9 mouse cellular contexts compared by ENCODE assay signal in the genomic region with DNA sequence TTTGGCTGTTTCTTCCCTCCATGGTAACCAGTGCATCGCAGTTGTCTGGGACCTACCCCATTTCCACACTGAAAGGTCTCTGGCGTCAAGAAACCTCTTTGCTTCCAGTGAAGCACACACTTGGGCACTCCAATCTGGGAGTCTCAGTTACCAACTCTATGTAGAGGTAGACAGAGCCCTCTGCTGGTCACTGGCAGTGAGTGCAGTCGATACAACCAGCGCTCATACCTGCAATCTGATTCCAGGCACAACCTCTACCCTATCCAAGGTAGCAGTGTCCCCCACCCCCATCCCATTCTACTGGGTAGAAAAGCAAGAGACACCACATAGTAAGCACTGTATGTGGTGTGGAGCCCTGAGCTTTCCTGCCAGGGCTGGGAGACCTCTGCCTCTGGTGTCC. TPM values are rescaled to one million over a fixed set of nuclear protein-coding genes. Genes with fewer than 3 reads are reported as not detected.
DNase-seq lines count a peak whose midpoint lies in the region; ATAC-seq and TF ChIP-seq lines count a peak whose summit lies in the region.
"Had no signal": no experiment of that assay in that cellular context is flagged by ENCODE, and none has a peak within 500 bp of the region (broad histone marks: within the 10 kb centered on the region; RNA-seq: fewer than 3 reads in every experiment).

No protein-coding gene starts in this region.

- peak; percentile 56 to 81; a peak in 3 of 4 replicates for ATAC-seq in hematopoietic stem cell, adult 5-6 weeks (replicated peaks in 1 of 2; ENCODE audit: insufficient read depth in 1 of 2, low FRiP score in 2 of 2, low TSS enrichment in 1 of 2, low read depth in 1 of 2, poor library complexity in 2 of 2, severe bottlenecking in 2 of 2)
- peak; percentile 43; the same call in 1 of the 2 replicates for ATAC-seq in lung, embryonic 14.5 days (ENCODE audit: insufficient read depth)
- no peak for ATAC-seq in activated CD4-positive, CD25-positive, alpha-beta regulatory T cell, adult 4 months

- TF ChIP-seq POLR2A in MEL (IDR thresholded peaks at IDR 0.05; ENCODE audit: control insufficient read depth in 1 of 2, insufficient read depth in 1 of 2, low read depth in 1 of 2, low read length in 2 of 2, poor library complexity in 1 of 2) = no peak
- TF ChIP-seq POLR2A in brain, embryonic 14.5 days (IDR thresholded peaks at IDR 0.05; ENCODE audit: borderline replicate concordance, extremely low read depth, insufficient read depth, insufficient read length, poor library complexity, severe bottlenecking) = no peak

- 3% methylated on average over 4 of the region's 4 CpGs for WGBS in forebrain, embryonic 10.5 days
- WGBS in lung, embryonic 14.5 days = 2% methylated on average over 4 of the region's 4 CpGs

- no peaks in the 10 kb centered on the region for H3K9me3 ChIP-seq in MEL (replicated peaks; ENCODE audit: insufficient read depth, low read length)
- H3K9me3 ChIP-seq in forebrain, embryonic 10.5 days = no peaks in the 10 kb centered on the region
- no peaks in the 10 kb centered on the region for H3K9me3 ChIP-seq in lung, embryonic 14.5 days (ENCODE audit: low read depth, low read length)
- H3K9me3 ChIP-seq: heart, embryonic 15.5 days had no signal

- H3K27ac ChIP-seq in MEL (ENCODE audit: control insufficient read depth, low read depth, low read length) = no peak overlapping the region
- H3K27ac ChIP-seq in forebrain, embryonic 10.5 days = no peak overlapping the region
- H3K27ac ChIP-seq in lung, embryonic 14.5 days (ENCODE audit: low read depth) = no peak overlapping the region
- H3K27ac ChIP-seq: heart, embryonic 15.5 days had no signal

- no peak overlapping the region for H3K9ac ChIP-seq in MEL (ENCODE audit: control insufficient read depth, low read depth, low read length, poor library complexity, severe bottlenecking)
- no peak overlapping the region for H3K9ac ChIP-seq in lung, embryonic 14.5 days
- H3K9ac ChIP-seq: heart, embryonic 15.5 days had no signal

- peak; percentile 87 to 94 (median 90) for TF ChIP-seq CTCF in MEL (IDR thresholded peaks at IDR 0.05 in 2 of 3, conservative IDR thresholded peaks at IDR 0.05 in 1 of 3; ENCODE audit: control insufficient read depth in 1 of 3, insufficient read depth in 1 of 3, low read depth in 2 of 3, low read length in 3 of 3, poor library complexity in 1 of 3, severe bottlenecking in 1 of 3)
- peak; percentile 91 for TF ChIP-seq CTCF in brain, embryonic 14.5 days (IDR thresholded peaks at IDR 0.05; ENCODE audit: borderline replicate concordance, extremely low read depth, insufficient read depth, insufficient read length)
- peak; percentile 92 for TF ChIP-seq CTCF in lung, embryonic 14.5 days (IDR thresholded peaks at IDR 0.05; ENCODE audit: low read depth)

- no peaks in the 10 kb centered on the region for H3K79me2 ChIP-seq in MEL (ENCODE audit: control insufficient read depth, insufficient read depth, low read length, poor library complexity)

- peaks cover 0 to 4% of the 10 kb centered on the region in 2 experiments; a peak in 2 of 4 replicates for H3K4me1 ChIP-seq in MEL (ENCODE audit: control insufficient read depth in 1 of 2, insufficient read depth in 2 of 2, low read length in 2 of 2)
- H3K4me1 ChIP-seq in forebrain, embryonic 10.5 days = peaks cover 19% of the 10 kb centered on the region
- H3K4me1 ChIP-seq in lung, embryonic 14.5 days (ENCODE audit: insufficient read depth) = no peaks in the 10 kb centered on the region

- no peaks in the 10 kb centered on the region; a peak in 1 of 4 replicates for H3K27me3 ChIP-seq in MEL (ENCODE audit: control insufficient read depth in 1 of 2, insufficient read depth in 2 of 2, low read length in 2 of 2)
- H3K27me3 ChIP-seq in forebrain, embryonic 10.5 days (ENCODE audit: poor library complexity, severe bottlenecking) = peaks cover 26% of the 10 kb centered on the region
- no peaks in the 10 kb centered on the region for H3K27me3 ChIP-seq in lung, embryonic 14.5 days (ENCODE audit: insufficient read depth, low read length)

- H3K4me2 ChIP-seq in lung, embryonic 14.5 days = no peak overlapping the region
- H3K4me2 ChIP-seq: heart, embryonic 15.5 days had no signal

- TF ChIP-seq EP300 in MEL (IDR thresholded peaks at IDR 0.05; ENCODE audit: low read depth in 1 of 2, low read length in 2 of 2) = no peak

- no peak overlapping the region for H3K4me3 ChIP-seq in MEL (ENCODE audit: control insufficient read depth in 1 of 2, insufficient read depth in 1 of 2, low read depth in 2 of 2, low read length in 2 of 2)
- no peak overlapping the region for H3K4me3 ChIP-seq in forebrain, embryonic 10.5 days
- H3K4me3 ChIP-seq in lung, embryonic 14.5 days (ENCODE audit: low read depth, low read length) = no peak overlapping the region
- H3K4me3 ChIP-seq: heart, embryonic 15.5 days had no signal

- 0 out of 4 replicates have a peak, but pooled peaks cover 0 to 1% of the 10 kb centered on the region in 2 experiments for H3K36me3 ChIP-seq in MEL (ENCODE audit: control insufficient read depth in 1 of 2, insufficient read depth in 2 of 2, low read length in 2 of 2)
- H3K36me3 ChIP-seq in forebrain, embryonic 10.5 days (replicated peaks) = no peaks in the 10 kb centered on the region
- no peaks in the 10 kb centered on the region for H3K36me3 ChIP-seq in lung, embryonic 14.5 days (ENCODE audit: insufficient read depth)
- H3K36me3 ChIP-seq: heart, embryonic 15.5 days had no signal

- TF ChIP-seq RAD21 in MEL (IDR thresholded peaks at IDR 0.05; ENCODE audit: low read depth, low read length) = peak; percentile 91

- peak; percentile 69 for DNase-seq in MEL (ENCODE audit: low read depth, low spot score)
- DNase-seq in brain, embryonic 14.5 days (ENCODE audit: low read depth) = peak; percentile 82
- peak; percentile 73 for DNase-seq in forebrain, embryonic 10.5 days (ENCODE audit: extremely low spot score, low spot score)
- peak; percentile 43 to 72 for DNase-seq in layer of hippocampus, adult 8-10 months (ENCODE audit: low spot score in 2 of 2)
- DNase-seq in lung, embryonic 14.5 days = peak; percentile 89
- peak; percentile 33 for DNase-seq in retina, adult 2 months (ENCODE audit: low read depth, low spot score)

TF ChIP-seq in MEL, 35 proteins besides CTCF, POLR2A, EP300 and RAD21:
- TF ChIP-seq E2F4 (IDR thresholded peaks at IDR 0.05; ENCODE audit: borderline replicate concordance, low read depth, low read length) (no peak), JUND (IDR thresholded peaks at IDR 0.05; ENCODE audit: low read depth, low read length) (no peak), GABPA (IDR thresholded peaks at IDR 0.05; ENCODE audit: low read depth, low read length) (no peak), MYB (IDR thresholded peaks at IDR 0.05; ENCODE audit: low read depth, low read length) (no peak), MYC (IDR thresholded peaks at IDR 0.05; ENCODE audit: low read depth, low read length) (no peak), ZKSCAN1 (IDR thresholded peaks at IDR 0.05; ENCODE audit: low read depth, low read length) (no peak), SMC3 (IDR thresholded peaks at IDR 0.05; ENCODE audit: low read depth, low read length) (peak; percentile 95), MAX (IDR thresholded peaks at IDR 0.05; ENCODE audit: low read length) (no peak), ZC3H11A (IDR thresholded peaks at IDR 0.05; ENCODE audit: low read depth, low read length) (peak; percentile 80), CHD1 (IDR thresholded peaks at IDR 0.05; ENCODE audit: low read depth, low read length) (no peak)

RNA-seq across cellular contexts. Expression of a gene that starts 3.7 kb away (rescaled TPM):
- 0.04 TPM in 1 of 2 replicates, not detected in the other for total RNA-seq in MEL (2012; rRNA removed)
- under 1 TPM in 1 of 2 experiments, not detected in 1; 0.15 TPM for polyA plus RNA-seq in MEL (2012; ENCODE audit: insufficient read depth in 1 of 2, insufficient read length in 2 of 2, low read depth in 1 of 2, low replicate concordance in 2 of 2, missing spikeins in 1 of 2)
- polyA plus RNA-seq in brain, embryonic 14.5 days (2012; rRNA removed) = 0.39 and 0.44 TPM in 2 replicates
- polyA plus RNA-seq in forebrain, embryonic 10.5 days (2016; fragmentation: Nextera tagmentation; extraction: Ambion mirVana) = 0.05 and 0.09 TPM in 2 replicates
- total RNA-seq in hematopoietic stem cell, adult 5-6 weeks (2017) = not detected in 2 replicates
- 1 to 10 TPM; 1.8 to 5.7 (median 3.8) TPM for total RNA-seq in layer of hippocampus, adult 8-10 months (2022)
- polyA plus RNA-seq in lung, embryonic 14.5 days (2014; fragmentation: Nextera tagmentation; extraction: Ambion mirVana) = 0.08 and 0.18 TPM in 2 replicates
- polyA plus RNA-seq in activated CD4-positive, CD25-positive, alpha-beta regulatory T cell, adult 4 months (2017; shearing (Covaris generic)) = not detected

RNA-seq across cellular contexts. Expression of a gene that starts 52.7 kb away (rescaled TPM):
- 52.4 and 54.8 TPM in 2 replicates for total RNA-seq in MEL (2012; rRNA removed)
- polyA plus RNA-seq in MEL (2012; ENCODE audit: insufficient read depth in 1 of 2, insufficient read length in 2 of 2, low read depth in 1 of 2, low replicate concordance in 2 of 2, missing spikeins in 1 of 2) = 100 to 1,000 TPM in 1 of 2 experiments, 10 to 100 TPM in 1; 82.1 to 244 TPM
- 19.4 and 20.2 TPM in 2 replicates for polyA plus RNA-seq in brain, embryonic 14.5 days (2012; rRNA removed)
- 22.5 and 23.2 TPM in 2 replicates for polyA plus RNA-seq in forebrain, embryonic 10.5 days (2016; fragmentation: Nextera tagmentation; extraction: Ambion mirVana)
- 35.1 and 39.9 TPM in 2 replicates for total RNA-seq in hematopoietic stem cell, adult 5-6 weeks (2017)
- total RNA-seq in layer of hippocampus, adult 8-10 months (2022) = 10 to 100 TPM; 11.1 to 17.7 (median 14.2) TPM
- 15.9 and 24.8 TPM in 2 replicates for polyA plus RNA-seq in lung, embryonic 14.5 days (2014; fragmentation: Nextera tagmentation; extraction: Ambion mirVana)
- 10 to 100 TPM in 1 of 2 experiments, 1 to 10 TPM in 1; 7.0 to 19.7 TPM for polyA plus RNA-seq in activated CD4-positive, CD25-positive, alpha-beta regulatory T cell, adult 4 months (2017; shearing (Covaris generic))

RNA-seq across cellular contexts. Expression of a gene that starts 53.0 kb away (rescaled TPM):
- 110 and 116 TPM in 2 replicates for total RNA-seq in MEL (2012; rRNA removed)
- 100 to 1,000 TPM; 103 to 108 TPM for polyA plus RNA-seq in MEL (2012; ENCODE audit: insufficient read depth in 1 of 2, insufficient read length in 2 of 2, low read depth in 1 of 2, low replicate concordance in 2 of 2, missing spikeins in 1 of 2)
- polyA plus RNA-seq in brain, embryonic 14.5 days (2012; rRNA removed) = 43.6 and 48.6 TPM in 2 replicates
- polyA plus RNA-seq in forebrain, embryonic 10.5 days (2016; fragmentation: Nextera tagmentation; extraction: Ambion mirVana) = 110 and 114 TPM in 2 replicates
- total RNA-seq in hematopoietic stem cell, adult 5-6 weeks (2017) = 36.6 and 65.5 TPM in 2 replicates
- 10 to 100 TPM; 33.7 to 42.6 (median 36.0) TPM for total RNA-seq in layer of hippocampus, adult 8-10 months (2022)
- 89.8 and 90.8 TPM in 2 replicates for polyA plus RNA-seq in lung, embryonic 14.5 days (2014; fragmentation: Nextera tagmentation; extraction: Ambion mirVana)
- polyA plus RNA-seq in activated CD4-positive, CD25-positive, alpha-beta regulatory T cell, adult 4 months (2017; shearing (Covaris generic)) = 10 to 100 TPM; 72.4 to 81.8 TPM

Comparison
In these comparisons a context has a peak if more than half of its experiments do, and no peak if none do; other contexts are left out.
1. DNase-seq: peak in every context shown above with its lines; median percentile 89 in lung, embryonic 14.5 days; 82 in brain, embryonic 14.5 days; 73 in forebrain, embryonic 10.5 days; 69 in MEL; 58 in layer of hippocampus, adult 8-10 months; 33 in retina, adult 2 months.